Comparison of ENCODE assay signal across 30 mouse cellular contexts in the genomic region with DNA sequence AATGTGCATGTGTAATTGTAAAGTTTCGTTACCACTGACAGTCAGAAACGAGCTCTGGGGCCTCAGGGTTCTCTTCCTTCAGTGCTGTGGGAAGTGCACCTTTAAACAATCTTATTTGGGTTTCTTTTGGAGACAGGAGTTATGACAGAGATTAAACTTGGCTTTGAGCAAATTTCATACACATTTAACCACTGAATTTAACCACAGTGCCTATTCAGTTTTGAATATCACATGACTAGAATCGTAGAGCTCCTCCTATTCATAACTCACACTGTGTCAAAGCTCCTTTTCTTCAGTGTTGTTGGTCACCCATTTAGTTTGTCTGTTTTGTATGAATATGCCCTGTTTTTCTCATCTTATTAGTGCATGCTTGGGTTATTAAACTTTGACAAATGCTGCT. TPM values are rescaled to one million over a fixed set of nuclear protein-coding genes. Genes with fewer than 3 reads are reported as not detected.
A peak's percentile ranks its signal among the peaks of the same experiment; 100 is the strongest.
DNase-seq lines count a peak whose midpoint lies in the region; ATAC-seq and TF ChIP-seq lines count a peak whose summit lies in the region.
"Had no signal": no experiment of that assay in that cellular context is flagged by ENCODE, and none has a peak within 500 bp of the region (broad histone marks: within the 10 kb centered on the region; RNA-seq: fewer than 3 reads in every experiment).

No protein-coding gene starts in this region.

- intact Hi-C loops in heart, adult 2 months (cut with DNase I): no loop called here

- TF ChIP-seq CTCF in heart, adult 2 months (IDR thresholded peaks at IDR 0.05): no peak
- TF ChIP-seq CTCF in midbrain, postnatal 0 days (IDR thresholded peaks at IDR 0.05): no peak

- H3K9me3 ChIP-seq in midbrain, embryonic 13.5 days: no peaks in the 10 kb centered on the region
- H3K9me3 ChIP-seq in midbrain, postnatal 0 days (ENCODE audit: low read length): no peaks in the 10 kb centered on the region
- H3K9me3 ChIP-seq: forebrain, embryonic 13.5 days; heart, embryonic 12.5 days; heart, embryonic 15.5 days; hindbrain, embryonic 10.5 days; hindbrain, embryonic 13.5 days had no signal

- H3K36me3 ChIP-seq in heart, adult 2 months (ENCODE audit: control insufficient read depth, insufficient read depth, low read length): no peaks in the 10 kb centered on the region
- no peaks in the 10 kb centered on the region for H3K36me3 ChIP-seq in midbrain, embryonic 13.5 days
- no peaks in the 10 kb centered on the region for H3K36me3 ChIP-seq in midbrain, postnatal 0 days (ENCODE audit: insufficient read depth, low read length)
- H3K36me3 ChIP-seq: heart, embryonic 15.5 days; hindbrain, embryonic 13.5 days had no signal

- H3K4me1 ChIP-seq in heart, adult 2 months (ENCODE audit: control insufficient read depth, insufficient read depth, low read length): no peaks in the 10 kb centered on the region
- H3K4me1 ChIP-seq in midbrain, embryonic 13.5 days (replicated peaks): no peaks in the 10 kb centered on the region
- H3K4me1 ChIP-seq in midbrain, postnatal 0 days (ENCODE audit: insufficient read depth, low read length): no peaks in the 10 kb centered on the region
- H3K4me1 ChIP-seq: forebrain, embryonic 10.5 days; forebrain, embryonic 13.5 days; hindbrain, embryonic 10.5 days; hindbrain, embryonic 13.5 days had no signal

- DNase-seq in CD4-positive helper T cell, adult 2 months (ENCODE audit: low read depth, low spot score): peak; percentile 41
- DNase-seq in T-cell, adult 2 months (ENCODE audit: low spot score): peak; percentile 13
- peak; percentile 37 for DNase-seq in induced T-regulatory cell, adult 2 months (ENCODE audit: low read depth)
- peak; percentile 36 for DNase-seq in naive thymus-derived CD4-positive, alpha-beta T cell, adult 2 months (ENCODE audit: low read depth)
- no peak for DNase-seq in heart, adult 2 months
- DNase-seq in midbrain, postnatal 0 days (ENCODE audit: low spot score): no peak
- DNase-seq: adrenal gland, adult 8-10 months; adrenal gland, postnatal 36 days; B cell, adult 2 months; cerebellum, adult 11 months; cerebellum, adult 2 months; cerebellum, postnatal 10 days; cerebellum, postnatal 36 days; embryo, embryonic 11 days; gastrocnemius, postnatal 14 days; heart, adult 11 months; heart, postnatal 10 days; heart, postnatal 36 days had no signal

- peaks cover 2% of the 10 kb centered on the region; the same call in 1 of the 2 replicates for H3K79me2 ChIP-seq in heart, adult 2 months (replicated peaks; ENCODE audit: control insufficient read depth, insufficient read depth, low read length)

- no peak for ATAC-seq in megakaryocyte-erythroid progenitor cell, adult 5-6 weeks (replicated peaks; ENCODE audit: low FRiP score, low TSS enrichment, poor library complexity, severe bottlenecking)
- ATAC-seq in midbrain, embryonic 13.5 days: no peak
- no peak for ATAC-seq in midbrain, postnatal 0 days (ENCODE audit: low FRiP score)
- ATAC-seq: forebrain, embryonic 13.5 days; forebrain, embryonic 16.5 days; hindbrain, embryonic 16.5 days; intestine, postnatal 0 days; Patski had no signal

- no peak overlapping the region for H3K4me3 ChIP-seq in heart, adult 2 months
- H3K4me3 ChIP-seq in midbrain, embryonic 13.5 days (replicated peaks): no peak overlapping the region
- H3K4me3 ChIP-seq in midbrain, postnatal 0 days (ENCODE audit: low read depth, low read length): no peak overlapping the region
- H3K4me3 ChIP-seq: forebrain, embryonic 10.5 days; forebrain, embryonic 13.5 days; heart, embryonic 12.5 days; heart, embryonic 15.5 days; hindbrain, embryonic 10.5 days; hindbrain, embryonic 13.5 days had no signal

- no peak overlapping the region for H3K27ac ChIP-seq in heart, adult 2 months
- no peak overlapping the region for H3K27ac ChIP-seq in midbrain, embryonic 13.5 days
- H3K27ac ChIP-seq in midbrain, postnatal 0 days (ENCODE audit: low read depth, low read length): no peak overlapping the region
- H3K27ac ChIP-seq: forebrain, embryonic 10.5 days; forebrain, embryonic 13.5 days; heart, embryonic 15.5 days; hindbrain, embryonic 10.5 days; hindbrain, embryonic 13.5 days had no signal

- 88% methylated on average over 3 of the region's 3 CpGs for WGBS in heart, adult 2 months
- WGBS in midbrain, embryonic 13.5 days: 96% methylated on average over 3 of the region's 3 CpGs
- WGBS in midbrain, postnatal 0 days: 90% methylated on average over 3 of the region's 3 CpGs

- TF ChIP-seq EP300 in heart, adult 2 months (IDR thresholded peaks at IDR 0.05; ENCODE audit: insufficient read depth, low read depth, low read length): no peak

- H3K9ac ChIP-seq in heart, adult 2 months (ENCODE audit: low read depth, low read length): no peak overlapping the region
- no peak overlapping the region for H3K9ac ChIP-seq in midbrain, embryonic 13.5 days (replicated peaks)
- H3K9ac ChIP-seq in midbrain, postnatal 0 days (replicated peaks; ENCODE audit: low read length, poor library complexity, severe bottlenecking): no peak overlapping the region
- H3K9ac ChIP-seq: forebrain, embryonic 13.5 days; heart, embryonic 12.5 days; heart, embryonic 15.5 days; hindbrain, embryonic 13.5 days had no signal

- no peaks in the 10 kb centered on the region for H3K27me3 ChIP-seq in heart, adult 2 months (ENCODE audit: control insufficient read depth, insufficient read depth, low read length)
- H3K27me3 ChIP-seq in midbrain, embryonic 13.5 days: no peaks in the 10 kb centered on the region
- no peaks in the 10 kb centered on the region for H3K27me3 ChIP-seq in midbrain, postnatal 0 days (ENCODE audit: insufficient read depth, low read length)
- H3K27me3 ChIP-seq: forebrain, embryonic 13.5 days; heart, embryonic 12.5 days; heart, embryonic 15.5 days; hindbrain, embryonic 13.5 days; Patski had no signal

- H3K4me2 ChIP-seq in midbrain, embryonic 13.5 days (replicated peaks): no peak overlapping the region
- no peak overlapping the region for H3K4me2 ChIP-seq in midbrain, postnatal 0 days (ENCODE audit: low read depth, low read length, poor library complexity, severe bottlenecking)
- H3K4me2 ChIP-seq: forebrain, embryonic 13.5 days; heart, embryonic 12.5 days; heart, embryonic 15.5 days; hindbrain, embryonic 13.5 days had no signal

- TF ChIP-seq POLR2A in heart, adult 2 months (IDR thresholded peaks at IDR 0.05; ENCODE audit: insufficient read depth, low read depth, low read length): no peak

RNA-seq across cellular contexts. Expression of a gene that starts 10.3 kb away (rescaled TPM):
- total RNA-seq in megakaryocyte-erythroid progenitor cell, adult 5-6 weeks (2014; fragmentation: Nextera tagmentation): 29.6 and 57.8 TPM in 2 replicates
- total RNA-seq in megakaryocyte-erythroid progenitor cell, adult 5-6 weeks (2017): 20.2 and 22.9 TPM in 2 replicates
- total RNA-seq in heart, adult 2 months (2021): 10 to 100 TPM; 11.5 to 12.0 TPM
- 6.5 and 11.0 TPM in 2 replicates for polyA plus RNA-seq in heart, adult 2 months (2012; rRNA removed)
- 15.1 and 15.5 TPM in 2 replicates for polyA plus RNA-seq in midbrain, embryonic 13.5 days (2015; fragmentation: Nextera tagmentation; extraction: Ambion mirVana)
- total RNA-seq in midbrain, postnatal 0 days (2014; rRNA removed): 39.9 and 43.6 TPM in 2 replicates
- 6.0 and 7.4 TPM in 2 replicates for polyA plus RNA-seq in midbrain, postnatal 0 days (2015; fragmentation: Nextera tagmentation; extraction: Ambion mirVana)

Comparison
In these comparisons a context has a peak if more than half of its experiments do, and no peak if none do; other contexts are left out.
1. DNase-seq: peak in CD4-positive helper T cell, adult 2 months (single experiment), T-cell, adult 2 months (single experiment), induced T-regulatory cell, adult 2 months (single experiment) and naive thymus-derived CD4-positive, alpha-beta T cell, adult 2 months (single experiment); none in heart, adult 2 months (0 of 2) and midbrain, postnatal 0 days (single experiment).